Mouse (Mus musculus): ENCODE measurements around the gene 0610030E20Rik. TPM values are rescaled to one million over a fixed set of nuclear protein-coding genes. Genes with fewer than 3 reads are reported as not detected.

The 0610030E20Rik gene
- polyA plus RNA-seq, 1 experiment from 2014 or later, result 36.7 TPM

- 85% methylated on average over 2 of the region's 2 CpGs for WGBS
- no peak overlapping the region for H3K4me3 ChIP-seq
- peaks cover 26% of the 10 kb centered on the region for H3K36me3 ChIP-seq
- ATAC-seq (ENCODE audit: insufficient number of reproducible peaks, insufficient read depth, low FRiP score, low TSS enrichment, low read depth), result no peak
- H3K4me1 ChIP-seq, result peaks cover 54% of the 10 kb centered on the region
- no peaks in the 10 kb centered on the region for H3K9me3 ChIP-seq
- H3K9ac ChIP-seq, result no peak overlapping the region
- no peak overlapping the region for H3K27ac ChIP-seq
- no peak overlapping the region for H3K4me2 ChIP-seq
- no peaks in the 10 kb centered on the region for H3K27me3 ChIP-seq
These were observed 3.1 kb downstream of the 0610030E20Rik start for GRCm38 (mm10) chr6:72350214-72350613.

GRCm38 (mm10) chr6:72352636-72353405 is 5.7 kb downstream of the 0610030E20Rik start:
- no peaks in the 10 kb centered on the region for H3K9me3 ChIP-seq
- no peak for ATAC-seq (ENCODE audit: insufficient number of reproducible peaks, insufficient read depth, low FRiP score, low TSS enrichment, low read depth)
- H3K4me3 ChIP-seq, result no peak overlapping the region
- H3K36me3 ChIP-seq, result peaks cover 30% of the 10 kb centered on the region
- peaks cover 64% of the 10 kb centered on the region for H3K4me1 ChIP-seq
- 36% methylated on average over 5 of the region's 5 CpGs for WGBS
- peak overlapping the region; percentile 5; the same call in 1 of the 2 replicates for H3K27ac ChIP-seq
- H3K4me2 ChIP-seq, result no peak overlapping the region
- H3K27me3 ChIP-seq, result no peaks in the 10 kb centered on the region
- peak overlapping the region; percentile 22; the same call in 1 of the 2 replicates for H3K9ac ChIP-seq

GRCm38 (mm10) chr6:72354025-72354424 is 6.9 kb downstream of the 0610030E20Rik start:
- H3K4me1 ChIP-seq, result peaks cover 52% of the 10 kb centered on the region
- no peak overlapping the region for H3K9ac ChIP-seq
- 55% methylated on average over 1 of the region's 1 CpGs for WGBS
- H3K4me3 ChIP-seq, result no peak overlapping the region
- H3K4me2 ChIP-seq, result peak overlapping the region; percentile 94
- no peak overlapping the region for H3K27ac ChIP-seq
- ATAC-seq (ENCODE audit: insufficient number of reproducible peaks, insufficient read depth, low FRiP score, low TSS enrichment, low read depth), result no peak
- H3K27me3 ChIP-seq, result no peaks in the 10 kb centered on the region
- peaks cover 33% of the 10 kb centered on the region for H3K36me3 ChIP-seq
- no peaks in the 10 kb centered on the region for H3K9me3 ChIP-seq

GRCm38 (mm10) chr6:72355066-72355911 is 8.2 kb downstream of the 0610030E20Rik start, which contains the start of gene Tmem150a:
TSS of gene Tmem150a (plus strand) at chr6:72355447.
- peaks cover 32% of the 10 kb centered on the region for H3K36me3 ChIP-seq
- H3K4me2 ChIP-seq, result peak within 1 kb of the TSS; percentile 94
- H3K4me3 ChIP-seq, result peak within 1 kb of the TSS; percentile 60
- no peaks in the 10 kb centered on the region for H3K9me3 ChIP-seq
- peak; percentile 66 for ATAC-seq (ENCODE audit: insufficient number of reproducible peaks, insufficient read depth, low FRiP score, low TSS enrichment, low read depth)
- peak within 1 kb of the TSS; percentile 80 for H3K9ac ChIP-seq
- no peaks in the 10 kb centered on the region for H3K27me3 ChIP-seq
- H3K27ac ChIP-seq, result peak within 1 kb of the TSS; percentile 33; the same call in 1 of the 2 replicates
- peaks cover 53% of the 10 kb centered on the region for H3K4me1 ChIP-seq
- under 1% methylated on average over 67 of the region's 71 CpGs for WGBS

GRCm38 (mm10) chr6:72356001-72356532 is 8.9 kb downstream of the 0610030E20Rik start:
- WGBS, result 27% methylated on average over 8 of the region's 8 CpGs
- H3K27me3 ChIP-seq, result no peaks in the 10 kb centered on the region
- no peaks in the 10 kb centered on the region for H3K9me3 ChIP-seq
- peaks cover 31% of the 10 kb centered on the region for H3K36me3 ChIP-seq
- H3K4me1 ChIP-seq, result peaks cover 59% of the 10 kb centered on the region
- peak overlapping the region; percentile 60 for H3K4me3 ChIP-seq
- 0 out of 2 replicates have a peak, but pooled peaks have one; percentile 0 for ATAC-seq (ENCODE audit: insufficient number of reproducible peaks, insufficient read depth, low FRiP score, low TSS enrichment, low read depth)
- H3K27ac ChIP-seq, result no peak overlapping the region
- peak overlapping the region; percentile 80 for H3K9ac ChIP-seq
- peak overlapping the region; percentile 94 for H3K4me2 ChIP-seq

- 72% methylated on average over 5 of the region's 5 CpGs for WGBS
- Histone ChIP-seq H3K9me3 (no peaks in the 10 kb centered on the region), H3K4me3 (no peak overlapping the region), H3K27me3 (no peaks in the 10 kb centered on the region), H3K4me2 (no peak overlapping the region), H3K27ac (no peak overlapping the region), H3K36me3 (peaks cover 31% of the 10 kb centered on the region), H3K9ac (0 out of 2 replicates have a peak overlapping the region, but pooled peaks have one; percentile 11), H3K4me1 (peaks cover 57% of the 10 kb centered on the region)
- no peak for ATAC-seq (ENCODE audit: insufficient number of reproducible peaks, insufficient read depth, low FRiP score, low TSS enrichment, low read depth)
These were observed 10.3 kb downstream of the 0610030E20Rik start for GRCm38 (mm10) chr6:72357164-72358079.

GRCm38 (mm10) chr6:72358086-72358764 is 11.1 kb downstream of the 0610030E20Rik start:
- Histone ChIP-seq H3K9ac (no peak overlapping the region), H3K4me1 (peaks cover 53% of the 10 kb centered on the region), H3K27me3 (no peaks in the 10 kb centered on the region), H3K4me3 (no peak overlapping the region), H3K9me3 (no peaks in the 10 kb centered on the region), H3K4me2 (no peak overlapping the region), H3K27ac (no peak overlapping the region), H3K36me3 (peaks cover 31% of the 10 kb centered on the region)
- 93% methylated on average over 10 of the region's 10 CpGs for WGBS
- ATAC-seq (ENCODE audit: insufficient number of reproducible peaks, insufficient read depth, low FRiP score, low TSS enrichment, low read depth), result no peak

GRCm38 (mm10) chr6:72359343-72359742 is 12.2 kb downstream of the 0610030E20Rik start:
- Histone ChIP-seq H3K4me2 (no peak overlapping the region), H3K27ac (no peak overlapping the region), H3K27me3 (no peaks in the 10 kb centered on the region), H3K9me3 (no peaks in the 10 kb centered on the region), H3K4me1 (peaks cover 44% of the 10 kb centered on the region), H3K9ac (no peak overlapping the region), H3K36me3 (peaks cover 31% of the 10 kb centered on the region), H3K4me3 (no peak overlapping the region)
- WGBS, result 56% methylated on average over 2 of the region's 2 CpGs
- no peak for ATAC-seq (ENCODE audit: insufficient number of reproducible peaks, insufficient read depth, low FRiP score, low TSS enrichment, low read depth)

GRCm38 (mm10) chr6:72359891-72360598 is 12.9 kb downstream of the 0610030E20Rik start:
- Histone ChIP-seq H3K9ac (no peak overlapping the region), H3K4me2 (no peak overlapping the region), H3K27ac (no peak overlapping the region), H3K4me3 (no peak overlapping the region), H3K9me3 (no peaks in the 10 kb centered on the region), H3K27me3 (no peaks in the 10 kb centered on the region), H3K36me3 (peaks cover 31% of the 10 kb centered on the region), H3K4me1 (peaks cover 37% of the 10 kb centered on the region)
- ATAC-seq (ENCODE audit: insufficient number of reproducible peaks, insufficient read depth, low FRiP score, low TSS enrichment, low read depth), result no peak
- WGBS, result 85% methylated on average over 11 of the region's 11 CpGs

GRCm38 (mm10) chr6:72360599-72360935 is 13.4 kb downstream of the 0610030E20Rik start:
- Histone ChIP-seq H3K9me3 (no peaks in the 10 kb centered on the region), H3K27me3 (no peaks in the 10 kb centered on the region), H3K36me3 (peaks cover 31% of the 10 kb centered on the region), H3K27ac (no peak overlapping the region), H3K4me3 (no peak overlapping the region), H3K9ac (no peak overlapping the region), H3K4me2 (no peak overlapping the region), H3K4me1 (peaks cover 35% of the 10 kb centered on the region)
- 80% methylated on average over 7 of the region's 7 CpGs for WGBS
- no peak for ATAC-seq (ENCODE audit: insufficient number of reproducible peaks, insufficient read depth, low FRiP score, low TSS enrichment, low read depth)
